Mouse (Mus musculus): Measurements from ENCODE around the gene Bysl. TPM values are rescaled to one million over a fixed set of nuclear protein-coding genes. Genes with fewer than 3 reads are reported as not detected.
A peak's percentile ranks its signal among the peaks of the same experiment; 100 is the strongest.
"Not testable (repeated sequence)": the region's sequence is repeated elsewhere in the genome, so short reads cannot be mapped to it uniquely, and the experiment has no call there.

The Bysl gene
- polyA plus RNA-seq (2014; fragmentation: Nextera tagmentation; extraction: Ambion mirVana) = 25.1 and 33.2 TPM in 2 replicates

DNA sequence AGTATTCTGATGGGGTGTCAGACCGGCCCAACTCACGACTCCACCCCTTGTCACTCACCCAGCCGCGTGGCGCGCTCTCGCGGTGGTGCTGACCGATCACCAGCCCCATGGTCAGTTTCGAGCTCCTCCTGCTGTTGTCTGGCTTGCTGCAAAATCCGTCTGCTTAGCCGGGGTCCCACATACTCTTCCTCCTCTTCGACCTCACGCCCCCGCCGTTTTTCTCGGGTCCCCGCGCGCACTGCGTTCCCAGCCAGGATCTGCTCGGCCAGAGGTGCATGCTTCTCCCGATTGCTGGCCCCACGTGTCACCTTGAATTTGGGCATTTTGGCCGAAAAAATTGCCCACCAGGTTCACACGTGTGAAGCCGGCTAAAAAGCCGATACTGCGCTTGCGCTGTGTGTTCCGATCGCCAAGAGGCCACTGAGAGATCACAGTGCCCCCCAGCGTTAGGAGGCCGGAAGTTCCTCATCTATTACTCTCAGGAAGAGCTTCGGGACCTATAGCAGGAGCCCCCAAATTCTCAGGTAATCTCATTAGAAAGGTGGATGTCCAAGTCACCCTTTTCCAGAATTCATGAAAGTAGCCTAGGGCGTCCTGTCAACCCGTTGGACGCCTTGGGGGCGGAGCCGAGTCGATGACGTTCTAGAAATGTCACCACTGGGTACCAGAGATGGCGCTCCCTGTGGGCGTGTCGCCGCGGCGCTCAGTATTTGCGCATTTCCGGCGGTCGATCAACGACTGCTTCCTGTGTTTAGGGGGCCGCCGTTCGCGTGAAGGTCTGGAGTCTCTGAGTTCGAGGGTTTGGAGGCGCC is at the start of gene Bysl, which contains the start of the genes Med20 and Gm20517:
Bysl (minus strand) TSS at position 644 of the 812 bp plus-strand sequence.
Med20 (plus strand) TSS at position 734 of the 812 bp plus-strand sequence.
Gm20517 (plus strand) TSS at position 741 of the 812 bp plus-strand sequence.
- peak; percentile 98 for ATAC-seq
- under 1% methylated on average over 59 of the region's 59 CpGs for WGBS
- H3K4me2 ChIP-seq (ENCODE audit: low read length) = peak within 1 kb of the TSS; percentile 80

DNA sequence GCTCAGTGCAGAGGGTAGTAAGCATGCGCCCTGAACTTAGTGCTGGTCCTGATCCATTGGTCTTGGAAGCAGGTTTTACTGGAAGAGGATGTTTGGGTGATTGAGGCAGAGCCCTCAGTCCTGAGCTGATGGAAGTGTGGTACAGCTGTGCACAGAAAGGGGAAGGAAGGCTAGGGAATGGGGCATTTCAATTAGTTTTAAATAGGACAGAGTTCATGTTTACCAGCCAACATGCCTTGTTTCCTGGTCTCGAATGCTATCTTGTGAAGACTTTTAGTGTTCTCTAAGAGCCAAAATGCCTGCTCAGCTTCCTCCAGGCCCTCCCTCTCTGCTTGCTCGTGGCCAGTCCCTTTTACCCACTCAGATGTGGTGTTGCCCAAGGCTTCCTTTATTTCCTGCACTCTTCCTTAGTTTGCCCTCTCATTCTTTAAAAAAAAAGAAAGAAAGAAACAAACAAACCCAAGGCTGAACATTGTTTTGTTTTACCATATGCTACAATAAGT is 47.5 kb upstream of the Bysl start:
- Histone ChIP-seq H3K36me3 (ENCODE audit: control insufficient read depth, insufficient read depth, low read length) (peaks cover 17% of the 10 kb centered on the region), H3K4me3 (ENCODE audit: low read depth, low read length) (no peak overlapping the region), H3K9ac (ENCODE audit: low read length) (no peak overlapping the region), H3K27me3 (replicated peaks; ENCODE audit: control insufficient read depth, insufficient read depth, low read length) (no peaks in the 10 kb centered on the region), H3K9me3 (replicated peaks; ENCODE audit: control insufficient read depth, low read length) (no peaks in the 10 kb centered on the region), H3K4me1 (ENCODE audit: control insufficient read depth, insufficient read depth, low read length) (no peaks in the 10 kb centered on the region), H3K4me2 (ENCODE audit: low read length) (no peak overlapping the region), H3K27ac (ENCODE audit: low read depth, low read length) (no peak overlapping the region)
- WGBS = 82% methylated on average over 3 of the region's 3 CpGs
- DNase-seq (ENCODE audit: low spot score) = no peak
- ATAC-seq = no peak

More for the DNA sequence above, at the start of gene Bysl, which contains the start of the genes Med20 and Gm20517:
- no peaks in the 10 kb centered on the region for H3K27me3 ChIP-seq (replicated peaks; ENCODE audit: control insufficient read depth, insufficient read depth, low read length)
- peaks cover 12% of the 10 kb centered on the region for H3K4me1 ChIP-seq (ENCODE audit: control insufficient read depth, insufficient read depth, low read length)
- peaks cover 37% of the 10 kb centered on the region for H3K36me3 ChIP-seq (ENCODE audit: control insufficient read depth, insufficient read depth, low read length)
- H3K9ac ChIP-seq (ENCODE audit: low read length) = peak within 1 kb of the TSS; percentile 73
- peak; percentile 98 for DNase-seq (ENCODE audit: low spot score)
- no peaks in the 10 kb centered on the region for H3K9me3 ChIP-seq (replicated peaks; ENCODE audit: control insufficient read depth, low read length)
- peak within 1 kb of the TSS; percentile 48; the same call in 1 of the 2 replicates for H3K27ac ChIP-seq (ENCODE audit: low read depth, low read length)
- peak within 1 kb of the TSS; percentile 62 for H3K4me3 ChIP-seq (ENCODE audit: low read depth, low read length)

DNA sequence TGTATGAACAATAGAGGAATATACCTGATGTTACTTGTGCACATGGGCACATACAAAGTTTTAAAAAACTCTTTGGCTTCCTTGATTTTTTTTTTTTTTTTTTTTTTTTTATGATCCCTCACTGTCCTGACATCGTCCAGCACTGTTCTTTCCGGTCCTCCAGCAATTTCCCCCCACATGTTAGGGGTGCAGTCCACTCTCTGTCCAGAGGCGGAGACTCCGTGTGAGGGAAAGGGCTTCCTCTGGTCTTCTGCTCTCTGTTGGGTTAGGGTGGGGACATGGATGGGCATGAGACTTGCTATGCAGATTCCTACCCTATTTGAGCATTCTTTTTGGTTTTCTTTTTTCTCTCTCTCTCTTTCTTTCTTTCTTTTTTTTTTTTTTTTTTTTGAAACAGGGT is 46.6 kb upstream of the Bysl start:
- no peak overlapping the region for H3K9ac ChIP-seq (ENCODE audit: low read length)

DNA sequence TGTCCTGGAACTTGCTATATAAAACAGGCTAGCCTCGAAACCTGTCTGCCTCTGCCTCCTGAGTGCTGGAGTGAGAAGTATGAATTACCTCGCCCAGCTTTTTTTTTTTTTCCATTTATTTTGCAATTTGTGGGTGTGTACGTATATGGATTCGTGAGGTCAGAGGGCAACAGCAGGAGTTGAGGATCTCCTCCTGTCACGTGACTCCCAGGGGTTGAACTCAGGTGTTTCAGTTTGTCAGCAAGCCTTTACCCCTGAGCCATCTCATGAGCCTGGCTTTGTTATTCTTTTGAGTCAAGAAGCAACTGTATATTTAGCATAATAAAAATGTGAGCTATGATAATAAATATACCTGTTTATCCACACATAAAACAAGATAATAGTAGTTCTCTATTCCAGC is 44.4 kb upstream of the Bysl start:
- Histone ChIP-seq H3K9me3 (replicated peaks; ENCODE audit: control insufficient read depth, low read length) (no peaks in the 10 kb centered on the region), H3K4me2 (ENCODE audit: low read length) (no peak overlapping the region), H3K4me1 (ENCODE audit: control insufficient read depth, insufficient read depth, low read length) (no peaks in the 10 kb centered on the region), H3K27ac (ENCODE audit: low read depth, low read length) (no peak overlapping the region), H3K4me3 (ENCODE audit: low read depth, low read length) (no peak overlapping the region), H3K36me3 (ENCODE audit: control insufficient read depth, insufficient read depth, low read length) (peaks cover 24% of the 10 kb centered on the region), H3K9ac (ENCODE audit: low read length) (no peak overlapping the region), H3K27me3 (replicated peaks; ENCODE audit: control insufficient read depth, insufficient read depth, low read length) (no peaks in the 10 kb centered on the region)
- WGBS = 88% methylated on average over 5 of the region's 5 CpGs
- no peak for ATAC-seq
- no peak for DNase-seq (ENCODE audit: low spot score)

More for the DNA sequence above, 46.6 kb upstream of the Bysl start:
- Histone ChIP-seq H3K4me2 (ENCODE audit: low read length) (no peak overlapping the region), H3K36me3 (ENCODE audit: control insufficient read depth, insufficient read depth, low read length) (peaks cover 22% of the 10 kb centered on the region), H3K4me3 (ENCODE audit: low read depth, low read length) (no peak overlapping the region), H3K9me3 (replicated peaks; ENCODE audit: control insufficient read depth, low read length) (no peaks in the 10 kb centered on the region), H3K27ac (ENCODE audit: low read depth, low read length) (no peak overlapping the region), H3K4me1 (ENCODE audit: control insufficient read depth, insufficient read depth, low read length) (no peaks in the 10 kb centered on the region), H3K27me3 (replicated peaks; ENCODE audit: control insufficient read depth, insufficient read depth, low read length) (no peaks in the 10 kb centered on the region)
- 84% methylated on average over 4 of the region's 4 CpGs for WGBS
- DNase-seq (ENCODE audit: low spot score) (no peak), ATAC-seq (no peak)

DNA sequence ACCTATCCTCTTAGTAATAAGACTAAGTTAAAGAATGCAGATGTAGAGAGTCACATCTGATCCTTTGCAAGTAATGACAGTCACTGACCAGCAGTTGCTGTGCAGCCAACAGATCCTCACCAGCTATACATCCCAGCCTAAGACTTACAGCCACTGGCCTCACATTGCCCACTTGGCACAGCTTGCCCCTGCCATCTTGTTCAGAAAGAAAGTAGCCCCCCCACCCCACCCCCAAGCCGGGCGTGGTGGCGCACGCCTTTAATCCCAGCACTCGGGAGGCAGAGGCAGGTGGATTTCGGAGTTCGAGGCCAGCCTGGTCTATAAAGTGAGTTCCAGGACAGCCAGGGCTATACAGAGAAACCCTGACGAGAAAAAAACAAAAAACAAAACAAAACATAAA is 43.1 kb upstream of the Bysl start:
- 94% methylated on average over 8 of the region's 8 CpGs for WGBS
- ATAC-seq; H3K4me1 ChIP-seq (ENCODE audit: control insufficient read depth, insufficient read depth, low read length); H3K9ac ChIP-seq (ENCODE audit: low read length); H3K4me3 ChIP-seq (ENCODE audit: low read depth, low read length); H3K27ac ChIP-seq (ENCODE audit: low read depth, low read length); H3K27me3 ChIP-seq (replicated peaks; ENCODE audit: control insufficient read depth, insufficient read depth, low read length); H3K9me3 ChIP-seq (replicated peaks; ENCODE audit: control insufficient read depth, low read length); H3K4me2 ChIP-seq (ENCODE audit: low read length); DNase-seq (ENCODE audit: low spot score): not testable (repeated sequence)
- H3K36me3 ChIP-seq (ENCODE audit: control insufficient read depth, insufficient read depth, low read length) = peaks cover 30% of the 10 kb centered on the region

DNA sequence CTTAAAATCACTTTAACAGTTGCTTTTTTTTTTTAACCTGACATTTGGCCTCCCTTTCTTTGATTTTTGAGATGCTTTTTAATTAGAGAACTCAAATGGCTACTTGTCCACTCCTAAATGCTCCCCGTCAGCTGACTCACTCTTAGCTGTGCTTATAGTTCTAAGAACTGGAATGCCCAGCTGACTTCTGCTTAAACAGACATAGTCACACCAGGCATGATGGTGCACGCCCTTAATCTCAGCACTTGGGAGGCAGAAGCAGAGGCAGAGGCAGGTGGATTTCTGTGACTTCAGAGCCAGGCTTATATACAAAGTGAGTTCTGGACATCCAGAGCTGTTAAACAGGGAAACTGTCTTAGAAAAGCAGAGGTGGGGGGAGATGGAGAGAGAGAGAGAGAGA is 40.7 kb upstream of the Bysl start:
- ATAC-seq = no peak
- Histone ChIP-seq H3K4me1 (ENCODE audit: control insufficient read depth, insufficient read depth, low read length) (peaks cover 4% of the 10 kb centered on the region; the same call in 1 of the 2 replicates), H3K4me3 (ENCODE audit: low read depth, low read length) (no peak overlapping the region), H3K9me3 (replicated peaks; ENCODE audit: control insufficient read depth, low read length) (no peaks in the 10 kb centered on the region), H3K9ac (ENCODE audit: low read length) (no peak overlapping the region), H3K27me3 (replicated peaks; ENCODE audit: control insufficient read depth, insufficient read depth, low read length) (no peaks in the 10 kb centered on the region), H3K36me3 (ENCODE audit: control insufficient read depth, insufficient read depth, low read length) (peaks cover 30% of the 10 kb centered on the region), H3K27ac (ENCODE audit: low read depth, low read length) (no peak overlapping the region), H3K4me2 (ENCODE audit: low read length) (no peak overlapping the region)
- 70% methylated on average over 2 of the region's 2 CpGs for WGBS
- no peak for DNase-seq (ENCODE audit: low spot score)

DNA sequence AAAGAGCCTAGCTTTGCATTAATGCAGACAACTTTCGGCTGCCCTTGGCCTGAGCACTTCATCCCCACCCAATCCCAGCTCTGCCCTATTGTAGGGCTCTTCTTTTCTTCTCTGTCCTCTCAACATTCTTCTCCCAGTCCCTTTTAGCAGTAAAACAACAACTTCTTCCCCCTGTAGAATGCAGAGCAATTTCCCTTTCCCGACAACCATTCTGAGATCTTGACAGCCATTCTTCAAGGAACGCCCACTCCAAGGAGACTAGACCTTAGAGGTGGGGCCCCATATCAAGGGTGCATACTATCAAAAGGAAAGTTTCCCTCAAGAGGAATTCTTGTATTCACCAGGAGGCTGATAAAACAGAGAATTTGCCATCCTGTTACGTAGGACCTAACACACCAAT is 37.7 kb upstream of the Bysl start:
- no peaks in the 10 kb centered on the region for H3K9me3 ChIP-seq (replicated peaks; ENCODE audit: control insufficient read depth, low read length)
- H3K27me3 ChIP-seq (replicated peaks; ENCODE audit: control insufficient read depth, insufficient read depth, low read length) = no peaks in the 10 kb centered on the region
- peaks cover 14% of the 10 kb centered on the region for H3K36me3 ChIP-seq (ENCODE audit: control insufficient read depth, insufficient read depth, low read length)
- H3K4me2 ChIP-seq (ENCODE audit: low read length) = no peak overlapping the region
- no peak overlapping the region for H3K4me3 ChIP-seq (ENCODE audit: low read depth, low read length)
- no peak overlapping the region for H3K27ac ChIP-seq (ENCODE audit: low read depth, low read length)
- no peak for DNase-seq (ENCODE audit: low spot score)
- no peak overlapping the region for H3K9ac ChIP-seq (ENCODE audit: low read length)
- peaks cover 4% of the 10 kb centered on the region; the same call in 1 of the 2 replicates for H3K4me1 ChIP-seq (ENCODE audit: control insufficient read depth, insufficient read depth, low read length)
- no peak for ATAC-seq
- WGBS = 29% methylated on average over 4 of the region's 4 CpGs

DNA sequence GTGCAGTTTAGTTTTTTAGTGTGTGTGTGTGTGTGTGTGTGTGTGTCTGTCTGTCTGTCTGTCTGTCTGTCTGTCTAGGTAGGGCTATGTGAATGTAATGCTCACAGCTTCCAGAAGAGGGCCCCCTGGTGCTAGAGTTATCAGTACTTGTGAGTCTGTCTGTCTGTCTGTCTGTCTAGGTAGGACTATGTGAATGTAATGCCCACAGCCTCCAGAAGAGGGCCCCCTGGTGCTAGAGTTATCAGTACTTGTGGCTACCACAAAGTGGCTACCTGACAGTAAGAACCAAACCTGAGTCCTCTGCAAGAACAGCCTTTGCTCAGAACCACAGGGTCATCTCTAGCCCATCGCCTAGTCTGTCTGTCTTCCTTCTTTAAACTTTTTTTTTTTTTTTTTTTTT is 35.4 kb upstream of the Bysl start:
- ATAC-seq = no peak
- Histone ChIP-seq H3K4me1 (ENCODE audit: control insufficient read depth, insufficient read depth, low read length) (peaks cover 4% of the 10 kb centered on the region; the same call in 1 of the 2 replicates), H3K9me3 (replicated peaks; ENCODE audit: control insufficient read depth, low read length) (no peaks in the 10 kb centered on the region), H3K36me3 (ENCODE audit: control insufficient read depth, insufficient read depth, low read length) (peaks cover 6% of the 10 kb centered on the region; the same call in 1 of the 2 replicates), H3K27ac (ENCODE audit: low read depth, low read length) (no peak overlapping the region), H3K4me3 (ENCODE audit: low read depth, low read length) (no peak overlapping the region), H3K9ac (ENCODE audit: low read length) (no peak overlapping the region), H3K4me2 (ENCODE audit: low read length) (no peak overlapping the region), H3K27me3 (replicated peaks; ENCODE audit: control insufficient read depth, insufficient read depth, low read length) (no peaks in the 10 kb centered on the region)
- peak; percentile 48 for DNase-seq (ENCODE audit: low spot score)
- WGBS = 63% methylated on average over 1 of the region's 1 CpGs

DNA sequence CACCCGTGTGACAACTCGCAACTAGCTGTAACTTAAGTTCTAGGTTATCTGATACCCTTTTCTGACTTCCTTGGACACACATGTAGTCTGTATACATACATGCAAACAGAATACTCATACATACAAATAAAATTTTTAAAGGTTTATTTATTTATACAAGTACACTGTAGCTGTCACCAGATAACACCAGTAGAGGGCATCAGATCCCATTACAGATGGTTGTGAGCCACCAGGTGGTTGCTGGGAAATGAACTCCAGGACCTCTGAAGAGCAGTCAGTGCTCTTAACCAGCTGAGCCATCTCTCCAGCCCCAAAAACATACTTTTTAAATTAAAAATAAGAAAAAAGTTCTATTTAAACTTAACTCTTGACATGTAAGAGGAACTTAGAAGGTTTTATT is 31.7 kb upstream of the Bysl start:
- H3K27ac ChIP-seq (ENCODE audit: low read depth, low read length) = no peak overlapping the region
- no peak overlapping the region for H3K9ac ChIP-seq (ENCODE audit: low read length)
- H3K27me3 ChIP-seq (replicated peaks; ENCODE audit: control insufficient read depth, insufficient read depth, low read length) = no peaks in the 10 kb centered on the region
- no peaks in the 10 kb centered on the region for H3K4me1 ChIP-seq (ENCODE audit: control insufficient read depth, insufficient read depth, low read length)
- H3K36me3 ChIP-seq (ENCODE audit: control insufficient read depth, insufficient read depth, low read length) = no peaks in the 10 kb centered on the region
- H3K4me2 ChIP-seq (ENCODE audit: low read length) = no peak overlapping the region
- no peaks in the 10 kb centered on the region for H3K9me3 ChIP-seq (replicated peaks; ENCODE audit: control insufficient read depth, low read length)
- H3K4me3 ChIP-seq (ENCODE audit: low read depth, low read length) = no peak overlapping the region
- no peak for ATAC-seq
- DNase-seq (ENCODE audit: low spot score) = no peak
- 89% methylated on average over 2 of the region's 2 CpGs for WGBS
